Mouse (Mus musculus): ENCODE results near the gene Gm20388.
A peak's percentile ranks its signal among the peaks of the same experiment; 100 is the strongest.

Gm20388 gene

DNA sequence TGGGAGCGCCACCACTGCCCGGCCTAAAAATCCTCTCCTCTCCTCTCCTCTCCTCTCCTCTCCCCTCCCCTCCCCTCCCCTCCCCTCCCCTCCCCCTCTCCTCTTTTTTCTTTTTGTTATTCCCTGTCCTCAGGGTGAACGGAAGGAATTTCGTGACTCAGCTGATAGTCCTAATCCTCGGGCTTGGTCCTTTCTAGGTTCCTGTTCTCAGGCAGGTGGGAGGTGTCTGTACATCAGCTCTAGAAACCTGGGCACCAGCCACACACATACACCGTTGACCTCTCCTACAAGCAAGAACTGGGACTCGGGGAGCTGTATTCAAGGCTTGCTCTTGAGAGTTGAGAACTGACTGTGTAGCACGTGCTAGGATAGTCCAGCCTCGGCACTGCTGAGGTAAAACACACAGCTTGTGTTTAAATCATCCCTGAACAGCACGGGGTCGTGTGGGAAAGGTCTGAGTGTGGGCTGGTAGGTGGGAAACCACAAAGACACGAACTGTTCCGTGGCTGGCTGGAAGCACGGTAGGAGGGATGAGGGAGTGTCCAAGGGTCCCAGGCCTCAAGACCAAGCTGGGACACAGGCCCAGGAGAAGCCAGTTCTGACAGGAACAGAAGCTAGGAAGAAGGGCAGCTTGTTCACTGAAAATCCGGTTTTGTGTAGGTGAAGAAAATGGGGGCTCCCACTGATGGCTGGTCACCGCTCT lies 620.5 kb downstream of the Gm20388 start:
- DNase-seq (ENCODE audit: low spot score), result no peak

DNA sequence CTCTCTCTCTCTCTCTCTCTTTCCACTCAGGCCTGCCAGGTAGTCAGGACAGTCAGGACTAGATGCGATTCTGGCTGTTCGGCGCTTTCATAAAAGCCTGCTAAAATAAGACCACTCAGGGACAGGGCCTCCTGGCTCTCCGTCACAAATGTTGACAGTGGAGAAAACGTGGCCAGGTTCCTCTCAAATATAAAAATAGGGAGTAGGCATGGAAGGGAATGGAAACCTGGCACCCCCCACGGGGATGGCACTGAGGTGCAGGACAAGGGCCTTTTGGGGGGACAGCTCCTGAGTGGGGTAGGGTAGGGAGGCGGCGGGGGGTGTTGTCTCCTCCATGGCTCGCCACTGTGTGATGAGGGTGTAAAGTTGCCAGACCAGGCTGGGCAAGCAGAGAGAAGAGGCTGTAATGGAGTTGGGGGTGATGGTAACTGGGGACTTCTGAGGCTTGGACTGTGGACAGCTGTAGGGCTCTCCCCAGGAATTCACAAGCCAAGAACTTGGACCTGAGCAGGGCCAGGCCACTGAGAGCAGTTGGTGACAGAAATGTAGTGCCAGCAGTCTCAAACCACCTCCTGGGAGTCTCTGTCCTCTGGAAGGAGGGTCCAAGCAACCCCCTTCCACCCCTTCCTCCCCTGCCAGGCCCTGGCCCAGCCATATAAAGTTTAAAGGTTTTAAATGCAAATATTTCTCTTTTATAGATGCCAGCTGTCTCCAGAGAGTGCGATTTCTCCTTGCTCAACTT lies 621.3 kb downstream of the Gm20388 start:
- DNase-seq (ENCODE audit: low spot score), result no peak

DNA sequence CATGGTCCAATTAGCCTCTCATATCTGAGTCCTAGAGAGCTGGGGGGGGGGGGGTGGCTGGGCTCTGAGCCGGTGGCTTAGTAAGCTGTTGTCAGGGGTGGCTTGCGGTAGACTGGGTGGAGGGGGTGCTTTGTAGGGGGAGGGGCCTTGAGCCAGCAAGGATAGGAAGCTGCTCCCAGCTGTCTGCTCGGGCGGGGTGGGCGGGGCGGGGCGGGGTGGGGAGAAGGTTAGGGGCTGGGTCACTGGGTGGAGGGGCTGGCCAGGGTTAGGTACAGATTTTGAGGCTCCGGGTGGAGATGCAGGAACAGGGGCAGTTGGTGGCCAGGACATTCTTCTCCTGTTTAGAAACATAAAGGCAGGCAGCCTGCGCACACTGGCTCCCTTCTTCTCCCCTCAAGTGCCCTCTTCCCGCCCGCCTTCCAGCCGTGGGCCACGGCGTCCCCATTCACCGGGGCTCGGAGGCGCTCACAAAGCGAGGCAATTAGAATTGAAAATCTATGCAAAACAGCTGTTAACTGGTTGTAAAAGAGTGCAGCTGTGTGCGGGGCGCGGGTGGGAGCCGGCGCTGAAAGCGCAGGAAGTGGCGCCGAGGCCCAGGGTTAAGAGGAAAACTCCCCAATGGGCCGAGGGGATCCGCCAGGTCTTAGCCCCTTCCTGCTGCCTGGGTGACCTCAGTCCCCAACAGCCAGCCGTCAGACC lies 622.0 kb downstream of the Gm20388 start:
- DNase-seq (ENCODE audit: low spot score), result peak; percentile 66

DNA sequence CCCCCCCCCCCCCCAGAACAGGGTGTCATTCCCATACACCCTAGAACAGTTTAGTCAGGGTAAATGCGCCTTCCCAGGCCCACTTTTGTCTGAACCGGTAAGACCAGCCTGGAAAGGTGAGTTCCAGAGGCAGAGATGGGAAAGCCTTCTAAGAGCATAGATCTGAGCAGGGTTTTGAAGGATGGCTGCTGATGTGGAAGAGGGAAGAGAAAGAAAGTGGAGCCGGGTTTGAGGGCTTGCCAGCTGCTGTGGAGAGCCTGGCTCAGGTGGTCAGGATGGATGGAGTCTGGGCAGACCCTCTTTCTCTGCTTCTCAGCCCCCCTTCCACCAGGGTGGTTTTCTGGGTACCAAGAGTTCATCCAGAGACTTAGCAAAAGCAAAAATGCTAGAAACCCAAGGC lies 622.7 kb downstream of the Gm20388 start:
- no peak for DNase-seq (ENCODE audit: low spot score)

DNA sequence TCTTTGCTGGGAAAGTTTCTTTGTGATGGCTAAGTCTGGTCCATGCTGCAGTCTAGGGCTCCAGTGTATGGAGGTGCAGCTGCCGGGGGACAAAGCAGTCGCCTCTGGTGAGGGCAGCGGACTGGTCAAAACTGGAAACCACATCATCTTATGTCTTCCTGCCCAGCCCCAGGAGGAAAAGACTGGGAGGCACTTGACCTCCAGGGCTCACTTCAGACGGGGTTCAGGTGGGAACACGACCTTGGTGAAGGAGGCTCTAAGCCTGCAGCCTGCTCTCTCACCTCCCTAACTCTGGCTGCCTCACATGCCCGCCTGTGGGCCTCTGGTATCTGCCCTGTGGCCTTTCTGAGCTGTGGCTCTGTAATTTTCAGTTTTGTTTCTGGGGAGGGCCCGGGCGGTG lies 623.4 kb downstream of the Gm20388 start:
- DNase-seq (ENCODE audit: low spot score), result no peak

DNA sequence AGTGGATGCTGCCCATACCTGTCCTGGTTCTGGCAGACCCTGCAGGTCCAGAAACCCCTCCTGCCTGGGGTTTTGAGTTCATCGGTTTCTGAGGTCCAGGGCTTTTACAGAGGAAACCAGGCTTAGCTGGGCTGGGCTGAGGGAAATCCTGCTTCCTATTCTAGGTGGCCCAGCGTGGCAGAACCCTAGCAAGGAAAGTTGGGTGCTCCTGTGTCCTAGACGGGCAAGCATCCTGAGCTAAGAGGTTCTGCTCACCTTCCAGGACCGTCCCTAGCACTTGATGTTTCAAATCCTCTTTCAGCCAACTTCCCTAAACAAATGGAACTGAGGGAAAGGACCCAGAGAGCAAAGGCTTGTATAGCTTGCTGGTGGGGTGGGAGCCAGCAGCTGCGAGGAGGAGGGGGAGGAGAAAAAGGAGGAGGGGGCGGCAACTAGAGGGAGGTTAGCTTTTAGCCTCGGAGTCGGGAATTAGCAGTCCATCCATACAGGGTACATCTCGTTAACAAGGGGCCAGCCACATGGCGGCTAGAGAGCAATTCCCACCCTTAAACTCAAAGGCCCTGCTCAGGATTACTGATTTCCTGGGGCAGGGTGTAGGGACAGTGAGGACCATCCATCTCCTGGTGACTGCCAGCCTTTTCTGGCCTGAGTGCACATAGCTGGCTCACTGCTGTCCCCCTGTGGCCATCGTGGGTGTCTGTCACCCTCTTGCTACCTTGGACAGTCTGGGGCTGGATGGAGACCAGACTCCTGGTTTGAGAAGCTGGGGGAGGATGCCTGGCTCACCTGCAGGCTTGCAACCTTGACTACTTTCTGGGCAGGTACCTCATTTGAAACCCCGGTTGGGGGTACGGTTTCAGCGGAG lies 624.1 kb downstream of the Gm20388 start:
- peak; percentile 92 for DNase-seq (ENCODE audit: low spot score)

DNA sequence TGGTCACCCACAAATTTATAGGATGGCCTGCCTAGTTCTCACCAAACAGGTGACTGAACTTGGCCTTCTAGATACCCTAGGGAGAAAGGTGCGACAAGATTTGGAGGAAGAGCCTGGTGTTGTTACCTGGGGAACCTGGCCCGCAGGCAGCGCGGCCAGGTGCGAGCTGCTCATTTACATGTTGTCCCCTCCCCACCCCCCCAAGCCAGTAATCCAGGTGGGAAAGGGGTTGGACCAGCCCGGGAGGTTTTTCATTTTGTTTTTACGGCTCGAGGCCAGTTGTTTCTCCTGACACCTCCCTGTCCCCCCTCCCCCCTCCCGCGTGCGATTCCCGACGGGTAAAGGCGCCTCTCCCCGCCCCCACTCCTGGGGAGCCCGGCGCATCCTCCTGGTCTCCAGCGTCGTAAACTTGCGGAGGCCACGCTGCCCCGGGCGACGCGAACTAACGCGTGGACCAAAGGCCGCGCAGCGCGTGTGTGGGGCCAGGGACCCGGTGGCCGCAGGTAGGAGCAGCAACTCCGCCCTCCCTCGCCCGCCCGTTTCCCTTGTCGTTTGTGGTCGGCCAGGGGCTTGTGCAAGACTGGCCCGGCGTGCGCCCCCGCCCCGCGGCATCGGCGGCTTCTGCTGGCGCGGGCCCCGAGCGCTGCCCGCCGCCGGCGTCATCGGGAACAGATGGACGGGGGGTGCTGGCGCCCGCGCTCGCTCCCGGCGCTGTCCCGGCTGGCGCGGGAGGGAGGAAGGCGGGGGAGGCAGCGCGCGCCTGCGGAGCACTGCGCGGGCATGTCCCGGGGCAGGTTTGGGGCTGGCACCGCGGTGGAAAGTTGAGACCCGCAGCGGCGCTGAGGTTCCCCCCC lies 625.0 kb downstream of the Gm20388 start:
- DNase-seq (ENCODE audit: low spot score), result peak; percentile 72

DNA sequence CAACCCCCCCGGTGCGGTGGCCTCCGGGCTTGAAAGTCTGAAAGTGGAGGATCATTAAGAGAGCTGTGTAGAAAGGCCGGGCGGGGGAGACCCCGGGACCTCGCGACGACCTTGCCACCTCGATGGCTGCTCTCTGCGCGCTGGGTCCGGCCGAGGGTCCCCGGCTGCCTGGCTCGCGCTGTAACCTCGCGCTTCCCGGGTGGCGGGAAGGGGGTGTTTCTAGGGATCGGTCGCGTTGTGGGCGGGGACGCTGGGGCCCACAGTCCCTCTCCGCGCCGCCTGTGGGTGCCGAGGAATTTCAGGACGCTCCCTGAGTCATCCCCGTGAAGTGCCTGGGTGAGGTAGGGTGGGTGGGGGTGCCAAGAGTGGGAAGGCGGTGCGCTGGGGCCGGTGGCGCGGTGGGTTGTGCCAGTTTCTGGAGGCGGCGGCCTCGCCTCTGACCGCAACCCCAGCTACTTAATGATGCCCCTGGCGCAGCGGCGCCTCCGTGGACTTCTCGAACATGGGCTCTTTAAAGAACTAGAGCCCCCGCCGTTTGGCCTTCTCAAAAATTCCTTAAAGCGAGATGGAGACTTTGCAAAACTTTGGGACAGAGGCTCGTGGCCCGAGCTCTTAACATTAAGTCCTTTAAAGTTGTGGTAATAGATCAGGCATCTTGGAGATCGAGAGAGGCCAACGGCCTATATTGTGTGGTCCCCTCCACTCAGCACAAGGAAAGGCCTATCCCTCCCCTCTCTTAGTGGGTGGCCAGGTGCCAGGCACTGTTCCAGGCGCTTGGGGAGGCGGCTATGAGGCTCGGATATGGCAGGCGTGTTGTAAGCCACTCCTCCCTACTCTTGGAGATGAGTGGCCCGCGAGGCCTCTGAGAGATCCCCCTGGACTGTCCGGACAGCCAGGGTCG lies 625.9 kb downstream of the Gm20388 start:
- no peak for DNase-seq (ENCODE audit: low spot score)

DNA sequence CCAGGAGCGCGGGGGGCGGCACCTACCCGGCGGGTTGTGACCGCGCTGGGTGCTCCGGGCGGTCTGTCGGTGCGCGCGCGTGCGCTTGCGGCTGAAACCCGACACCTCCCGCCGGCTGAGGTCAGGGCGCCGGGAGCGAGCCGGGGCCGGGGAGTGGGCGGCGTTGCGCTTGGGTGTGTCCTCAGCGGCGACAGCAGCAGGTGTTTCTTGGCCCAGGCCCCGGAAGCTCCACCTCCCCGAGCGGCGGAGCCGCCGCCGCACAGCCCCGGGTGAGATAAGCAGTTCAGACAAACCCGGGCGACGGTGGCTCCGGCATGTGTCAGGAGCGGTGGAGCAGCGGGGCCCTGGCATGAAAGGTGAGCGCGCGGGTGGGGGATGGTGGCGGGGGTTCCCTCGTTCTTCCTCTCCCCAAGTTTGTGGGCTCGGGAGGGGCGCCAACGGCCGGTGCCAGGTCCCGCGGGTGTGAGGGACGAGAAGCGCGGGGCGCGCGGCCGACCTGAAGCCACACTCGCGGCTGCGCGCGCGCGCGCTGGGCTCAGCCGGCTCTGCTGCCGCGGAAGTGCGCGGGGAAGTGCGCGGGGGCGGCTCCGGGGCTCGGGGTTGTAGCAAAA lies 626.7 kb downstream of the Gm20388 start:
- DNase-seq (ENCODE audit: low spot score), result peak; percentile 79

DNA sequence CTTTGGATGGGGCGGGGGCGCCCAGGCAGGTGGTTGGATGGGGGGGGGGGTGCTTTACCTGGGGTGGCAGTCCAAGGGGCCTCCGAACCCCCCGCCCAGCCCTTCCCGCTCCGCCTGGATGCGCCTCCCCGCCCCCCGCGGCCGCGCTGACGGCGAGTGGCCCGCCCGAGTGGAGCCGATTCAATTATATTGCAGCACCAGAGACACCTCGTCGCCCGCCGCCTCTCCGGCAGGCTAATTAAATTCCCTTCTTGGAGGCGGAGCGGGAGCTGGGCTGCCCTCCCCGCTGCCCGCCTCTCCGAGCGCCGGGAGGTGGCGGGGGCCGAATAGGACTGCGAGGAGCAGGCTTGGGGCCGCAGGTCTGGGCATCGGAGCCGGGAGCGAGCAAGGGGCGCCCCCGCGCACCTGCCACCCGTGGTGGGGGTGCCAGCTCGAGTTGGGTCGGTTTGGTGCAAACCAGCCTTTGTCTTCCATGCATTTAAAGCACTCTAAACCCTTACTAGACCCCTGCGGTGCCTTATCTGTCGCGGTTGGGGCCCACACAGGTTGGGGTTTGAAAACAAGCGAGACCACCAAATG lies 627.3 kb downstream of the Gm20388 start:
- DNase-seq (ENCODE audit: low spot score), result peak; percentile 75

DNA sequence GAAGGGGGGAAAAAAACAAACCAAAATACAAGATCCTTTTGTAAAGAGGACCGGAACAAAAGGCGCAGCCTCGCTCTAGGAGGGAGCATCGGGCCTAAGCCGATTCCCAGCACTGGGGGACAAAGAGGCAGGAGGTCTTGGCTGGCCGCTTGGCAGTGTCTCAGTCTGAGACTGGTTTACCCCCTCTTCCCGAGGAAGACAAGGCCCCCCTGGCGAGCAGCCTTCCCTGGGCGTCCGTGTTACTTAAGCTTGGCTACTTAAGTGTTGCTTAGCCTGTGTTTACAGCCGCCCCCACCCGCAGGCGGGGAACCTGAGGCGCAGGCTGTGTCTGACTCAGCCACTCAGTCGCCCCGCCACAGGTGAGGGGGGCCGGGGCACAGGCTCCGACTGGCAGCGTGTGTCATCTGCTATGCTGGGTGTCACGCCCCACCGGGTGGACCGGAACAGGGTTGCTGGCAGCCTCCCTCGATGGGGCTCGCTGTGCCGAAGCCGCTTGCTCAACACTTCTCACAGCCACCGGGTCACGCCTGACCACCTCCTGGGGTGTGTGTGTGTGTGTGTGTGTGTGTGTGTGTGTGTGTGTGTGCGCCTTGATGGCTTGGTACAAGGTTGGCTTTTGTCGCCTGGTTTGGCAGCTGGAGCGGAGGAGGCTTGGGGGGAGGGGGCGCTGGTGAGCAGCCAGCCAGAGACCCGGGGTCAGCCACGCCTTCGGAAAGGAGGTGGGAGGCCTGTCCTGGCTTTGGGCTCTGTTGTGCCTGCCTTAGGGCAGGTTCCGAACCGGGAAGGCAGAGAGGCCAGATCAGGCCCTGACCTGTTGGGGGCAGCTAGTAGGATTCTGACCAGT lies 628.0 kb downstream of the Gm20388 start:
- DNase-seq (ENCODE audit: low spot score), result peak; percentile 78

DNA sequence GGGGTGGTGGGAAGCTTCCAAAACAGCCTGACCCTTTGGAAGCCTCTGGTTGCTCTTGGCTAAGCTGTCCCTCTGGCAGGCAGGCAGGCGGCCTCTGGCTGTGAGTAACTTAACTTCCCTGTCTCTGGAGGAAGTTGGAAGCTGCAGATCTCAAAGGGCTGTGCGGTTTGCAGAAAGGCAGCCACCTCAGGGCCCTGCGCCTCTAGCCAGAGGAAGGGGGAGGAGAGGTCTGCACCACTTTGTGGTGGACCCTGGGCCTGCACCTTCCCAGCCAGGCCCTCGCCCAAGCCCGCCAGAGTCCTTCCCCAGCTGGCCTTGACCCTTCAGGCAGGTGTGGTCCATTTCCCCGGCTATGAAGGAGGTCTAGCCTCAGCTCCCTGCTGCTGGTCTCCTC lies 628.7 kb downstream of the Gm20388 start:
- no peak for DNase-seq (ENCODE audit: low spot score)

DNA sequence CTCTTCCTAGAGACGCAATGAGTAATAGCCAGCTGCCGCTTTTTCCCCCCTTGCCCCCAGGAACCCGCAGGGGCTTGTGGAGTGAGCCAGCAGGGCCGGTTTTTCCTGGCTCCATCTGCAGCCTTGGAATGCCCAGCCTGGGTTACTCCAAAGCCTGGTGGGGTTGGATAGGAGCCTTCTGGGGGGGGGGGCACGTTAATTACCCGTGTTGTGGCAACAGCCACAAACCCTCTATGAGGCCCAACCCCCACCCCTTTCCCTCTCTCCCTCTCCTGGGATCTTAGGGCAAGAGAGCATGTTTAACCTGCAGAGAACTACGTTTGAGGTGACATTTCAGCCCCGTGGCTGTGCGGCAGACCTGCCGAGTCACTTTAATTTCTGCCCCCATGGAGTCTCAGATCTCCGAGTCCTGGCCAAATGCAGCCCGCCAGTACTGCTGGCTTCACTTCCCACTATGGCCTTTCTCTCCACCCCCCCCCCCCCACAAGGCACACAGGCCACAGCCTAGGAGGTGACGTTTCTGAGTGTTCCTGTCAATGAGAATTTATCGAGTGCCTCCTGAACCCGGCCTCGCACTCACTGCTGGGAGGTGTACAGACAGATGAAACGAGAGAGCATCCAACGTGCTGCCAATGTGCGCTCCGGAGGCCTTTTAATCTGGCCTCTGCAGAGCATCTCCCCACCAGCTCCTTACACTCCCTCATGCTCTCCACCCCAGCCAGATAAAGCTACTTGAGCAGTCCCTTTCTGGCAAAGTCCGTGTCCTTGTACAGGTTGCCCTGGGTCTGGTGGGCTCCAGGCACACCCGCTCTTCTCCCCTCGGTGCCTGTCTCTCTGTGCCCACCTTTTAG lies 629.4 kb downstream of the Gm20388 start:
- no peak for DNase-seq (ENCODE audit: low spot score)

DNA sequence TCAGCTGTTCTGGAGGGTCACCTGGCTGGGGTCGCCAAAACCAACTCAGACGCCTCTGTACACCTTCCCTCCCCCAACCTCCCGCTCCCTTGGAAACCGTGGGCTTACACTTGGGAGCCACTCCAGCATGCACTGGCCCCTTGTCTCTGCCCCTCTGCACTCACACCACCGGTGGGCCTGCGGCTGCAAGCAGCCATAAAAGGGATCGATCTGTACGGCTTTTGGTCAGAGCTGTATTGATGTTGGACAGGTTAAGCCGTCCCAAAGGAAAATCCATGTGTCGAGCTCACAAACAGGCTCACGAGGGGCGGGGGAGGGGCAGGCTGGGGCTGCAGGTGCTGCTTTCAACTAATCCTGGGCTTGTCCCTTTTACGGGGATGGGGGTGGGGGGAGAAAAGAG lies 632.4 kb downstream of the Gm20388 start:
- no peak for DNase-seq (ENCODE audit: low spot score)

DNA sequence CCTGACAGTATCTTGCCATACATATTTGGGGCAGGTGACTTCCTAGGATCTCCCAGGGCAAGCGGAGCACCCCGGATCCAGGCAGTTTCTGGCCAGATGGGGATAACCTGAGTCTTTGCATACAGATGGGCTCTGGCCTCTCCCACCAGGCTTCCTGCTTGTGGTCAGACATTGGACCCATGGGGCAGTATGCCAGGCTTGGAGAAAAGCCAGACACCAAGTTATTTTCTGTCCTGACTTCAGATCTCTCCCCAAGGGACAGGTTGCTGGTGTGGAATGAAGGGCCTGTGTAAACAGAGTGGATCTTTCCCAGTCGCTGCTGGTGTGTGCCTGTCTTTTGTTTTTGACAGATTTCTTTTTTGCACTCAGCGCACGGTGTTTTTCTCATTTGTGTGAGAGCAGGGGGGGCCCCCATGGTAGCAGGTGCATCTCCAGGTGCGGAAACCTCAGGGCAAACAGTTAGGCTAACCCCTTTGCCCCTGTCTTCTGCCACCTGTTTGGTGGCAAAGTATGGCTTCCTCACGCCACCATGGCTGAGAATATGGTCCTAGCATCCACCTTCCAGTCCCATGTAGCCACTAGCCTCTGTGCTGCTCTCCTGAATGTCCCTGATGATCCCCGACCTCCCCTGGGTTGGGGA lies 632.9 kb downstream of the Gm20388 start:
- no peak for DNase-seq (ENCODE audit: low spot score)

DNA sequence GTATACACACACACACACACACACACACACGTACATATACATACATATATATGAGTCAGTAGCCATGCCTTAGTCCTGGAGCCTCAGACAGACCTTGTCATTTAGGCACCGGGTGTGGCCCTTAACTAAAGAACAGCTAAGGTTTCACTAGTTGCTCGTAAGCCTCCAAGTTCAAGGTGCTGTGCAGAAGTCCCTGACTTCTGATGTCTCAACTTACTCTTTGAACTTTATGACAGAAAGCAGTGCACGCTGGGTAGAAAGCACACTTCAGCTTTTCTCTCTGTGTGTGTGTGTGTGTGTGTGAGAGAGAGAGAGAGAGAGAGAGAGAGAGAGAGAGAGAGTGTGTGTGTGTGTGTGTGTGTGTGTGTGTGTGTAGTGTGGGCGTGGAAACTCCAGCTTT lies 633.5 kb downstream of the Gm20388 start:
- DNase-seq (ENCODE audit: low spot score), result no peak

DNA sequence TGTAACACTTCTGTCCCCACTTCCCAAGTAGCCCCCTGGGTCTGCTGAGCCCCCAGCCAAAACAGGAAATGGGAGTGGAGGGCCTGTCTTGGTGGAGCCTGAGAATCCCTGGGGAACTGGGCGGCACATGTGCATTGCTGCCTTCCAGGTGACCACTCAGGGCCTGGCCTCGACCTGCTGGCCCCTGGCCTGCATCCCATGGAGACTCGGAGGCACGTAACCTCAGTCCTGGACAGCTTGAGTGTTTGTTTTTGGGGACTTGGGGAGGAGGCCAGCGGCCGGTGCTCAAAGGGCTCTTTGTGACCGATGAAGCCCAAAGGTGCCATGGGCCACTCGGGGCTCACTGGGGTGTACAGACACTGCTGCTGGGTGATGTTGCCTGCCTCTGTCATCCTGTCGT lies 636.9 kb downstream of the Gm20388 start:
- no peak for DNase-seq (ENCODE audit: low spot score)

Measured in retina, embryonic 14.5 days (tissue).